Mouse (Mus musculus) ES-CJ7 (cell line): ENCODE measurements at regions not wholly inside any gene's neighbourhood (a gene's known extent, or its start where the extent isn't known, plus 50 kb on each side); places are given as distances from the start of the nearest gene placed in this dataset.

Source experiments
- DNase-seq: peaks from one replicate; pipeline ENCODE4 v3.0.0; 2011; ENCODE audit warnings: low read depth, low spot score

GRCm38 (mm10) chr7:74877466-74877865, 322.9 kb upstream of the Slco3a1 start:
- DNase-seq, result no peak

- DNase-seq, result no peak
Observed at GRCm38 (mm10) chr7:74876667-74877066, 322.1 kb upstream of the Slco3a1 start.

- no peak for DNase-seq
Observed at GRCm38 (mm10) chr7:74870250-74870649, 315.7 kb upstream of the Slco3a1 start.

GRCm38 (mm10) chr7:74862727-74863126, 308.1 kb upstream of the Slco3a1 start:
- DNase-seq, result no peak

GRCm38 (mm10) chr7:74844306-74844929, 289.8 kb upstream of the Slco3a1 start:
- no peak for DNase-seq

GRCm38 (mm10) chr7:74823286-74823685, 268.7 kb upstream of the Slco3a1 start:
- no peak for DNase-seq

GRCm38 (mm10) chr7:74793241-74793640, 238.7 kb upstream of the Slco3a1 start:
- no peak for DNase-seq

GRCm38 (mm10) chr7:74788696-74789095, 234.1 kb upstream of the Slco3a1 start:
- no peak for DNase-seq

GRCm38 (mm10) chr7:74771435-74772406, 217.1 kb upstream of the Slco3a1 start:
- DNase-seq, result no peak

GRCm38 (mm10) chr7:74766550-74766949, 212.0 kb upstream of the Slco3a1 start:
- DNase-seq, result no peak

GRCm38 (mm10) chr7:74757469-74757868, 202.9 kb upstream of the Slco3a1 start:
- DNase-seq, result no peak

GRCm38 (mm10) chr7:74747704-74748103, 193.1 kb upstream of the Slco3a1 start:
- no peak for DNase-seq

GRCm38 (mm10) chr7:74734941-74735340, 180.4 kb upstream of the Slco3a1 start:
- no peak for DNase-seq

GRCm38 (mm10) chr7:74726324-74726991, 171.9 kb upstream of the Slco3a1 start:
- no peak for DNase-seq

- DNase-seq, result no peak
Observed at GRCm38 (mm10) chr7:74719321-74719720, 164.7 kb upstream of the Slco3a1 start.

- DNase-seq, result no peak
Observed at GRCm38 (mm10) chr7:74709993-74710581, 155.5 kb upstream of the Slco3a1 start.

GRCm38 (mm10) chr7:74709006-74709405, 154.4 kb upstream of the Slco3a1 start:
- no peak for DNase-seq

GRCm38 (mm10) chr7:74703533-74703932, 149.0 kb upstream of the Slco3a1 start:
- peak; percentile 7 for DNase-seq

- no peak for DNase-seq
Observed at GRCm38 (mm10) chr7:74697794-74698354, 143.3 kb upstream of the Slco3a1 start.

- DNase-seq, result no peak
Observed at GRCm38 (mm10) chr7:74696286-74696685, 141.7 kb upstream of the Slco3a1 start.

GRCm38 (mm10) chr7:74693049-74693448, 138.5 kb upstream of the Slco3a1 start:
- DNase-seq, result no peak

GRCm38 (mm10) chr7:74690706-74691105, 136.1 kb upstream of the Slco3a1 start:
- DNase-seq, result no peak
